Mouse (Mus musculus) olfactory bulb, adult 2 months (tissue): ENCODE results near the gene Herc2.

ENCODE experiments used
- CTCF ChIP-seq: fragments of 200-500 bp; IDR thresholded peaks from 2 replicates; pipeline ENCODE4 v1.5.1; 2012; ENCODE audit warnings: low read depth, mild to moderate bottlenecking, low read length, moderate library complexity; ENCODE audit not compliant: insufficient read depth
- POLR2A ChIP-seq: fragments of 200-500 bp; IDR thresholded peaks from 2 replicates; pipeline ENCODE4 v1.6.1; 2012; ENCODE audit warnings: mild to moderate bottlenecking, low read depth, low read length, moderate library complexity; ENCODE audit not compliant: insufficient read depth

GRCm38 (mm10) chr7:56239543-56239942 is 189.5 kb downstream of the Herc2 start, which contains the start of gene Oca2:
- no peak for TF ChIP-seq POLR2A
- TF ChIP-seq CTCF, result no peak
